Mouse (Mus musculus): ENCODE measurements at regions not wholly inside any gene's neighbourhood (a gene's known extent, or its start where the extent isn't known, plus 50 kb on each side); places are given as distances from the start of the nearest gene placed in this dataset.

DNA sequence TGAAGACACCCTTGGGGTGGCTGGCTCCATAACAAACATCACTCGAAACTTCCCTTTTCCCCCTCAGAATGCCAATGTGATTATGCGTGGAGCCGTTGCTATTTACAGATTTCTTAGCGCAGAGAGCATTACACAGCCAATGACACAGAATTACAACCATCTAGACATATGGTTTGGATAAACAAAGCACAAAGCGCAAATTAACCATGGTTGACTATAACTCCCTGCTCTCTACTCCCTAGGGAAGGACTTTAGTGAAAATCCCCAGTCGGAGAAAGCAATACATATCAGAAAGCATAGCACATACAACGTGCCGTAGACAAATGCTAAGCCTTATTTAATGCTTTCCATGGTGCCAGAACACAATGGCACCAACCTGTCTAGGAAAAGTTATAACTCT, 131.8 kb downstream of the Tshz3 start:
- intact Hi-C loops (cut with DNase I) = no loop called here
- no peak for DNase-seq

DNA sequence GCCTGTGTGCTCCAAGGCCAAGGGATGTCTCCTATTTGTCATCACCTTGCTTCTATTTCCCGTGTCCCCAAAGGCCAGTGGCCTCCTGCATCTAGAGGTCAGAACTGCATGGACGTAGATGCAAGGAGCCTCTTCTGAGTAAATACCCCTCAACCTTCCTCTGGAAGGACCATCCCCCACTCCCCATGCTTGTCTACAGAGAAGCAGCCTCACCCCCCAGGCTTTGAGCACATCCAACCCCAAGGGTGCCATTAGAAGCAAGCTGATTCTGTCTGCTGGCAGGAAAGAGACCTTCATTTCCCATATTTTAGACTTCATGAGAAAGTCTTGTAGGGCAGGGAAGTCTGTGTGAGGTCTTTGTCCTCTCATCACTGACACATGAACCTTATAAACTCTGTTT, 132.2 kb downstream of the Tshz3 start:
- no peak for DNase-seq
- intact Hi-C loops (cut with DNase I) = no loop called here

DNA sequence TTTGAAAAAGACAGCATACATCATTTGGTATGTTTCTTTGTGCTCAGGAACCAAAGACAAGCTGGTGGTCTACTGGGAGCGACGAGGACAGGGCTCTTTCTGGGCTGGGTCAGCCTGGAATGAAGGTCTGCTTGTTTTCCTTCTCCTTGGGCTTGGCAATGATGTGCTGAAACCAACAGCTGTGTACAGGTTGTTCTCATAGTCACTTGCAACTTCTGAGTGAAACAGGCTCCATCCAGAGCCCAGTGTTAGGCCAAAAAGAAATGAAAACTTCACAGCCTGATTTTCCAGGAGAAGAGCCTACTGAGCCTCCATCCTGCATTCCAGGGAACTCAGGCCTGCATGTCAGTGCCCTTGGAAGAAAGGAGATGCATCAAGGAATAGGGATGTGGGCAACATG, 150.4 kb downstream of the Tshz3 start:
- DNase-seq = peak in 1 of 2 experiments; percentile 3
- intact Hi-C loops (cut with DNase I) = no loop called here

GRCm38 (mm10) chr7:36851275-36851889, 153.5 kb downstream of the Tshz3 start:
- intact Hi-C loops (cut with DNase I) = no loop called here
- no peak for DNase-seq

DNA sequence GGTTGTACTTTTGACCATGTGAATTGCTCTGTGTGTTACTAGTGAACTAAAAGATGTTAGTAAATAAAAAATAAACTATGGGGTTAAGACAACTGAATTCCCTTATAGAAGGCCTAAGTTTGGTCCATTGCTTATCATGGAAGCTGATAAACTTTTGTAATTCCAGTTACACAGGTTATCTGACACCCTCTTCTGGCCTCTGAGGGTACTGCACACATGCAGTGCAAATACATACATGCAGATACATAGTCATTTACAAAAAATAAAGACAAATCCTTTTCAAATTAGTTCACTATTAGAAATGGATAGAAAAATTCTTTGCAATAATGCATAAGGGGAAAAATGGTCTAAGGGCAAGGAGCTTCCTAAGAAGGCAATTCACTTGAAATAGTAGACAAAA, 156.4 kb downstream of the Tshz3 start:
- DNase-seq = no peak
- intact Hi-C loops (cut with DNase I) = no loop called here

DNA sequence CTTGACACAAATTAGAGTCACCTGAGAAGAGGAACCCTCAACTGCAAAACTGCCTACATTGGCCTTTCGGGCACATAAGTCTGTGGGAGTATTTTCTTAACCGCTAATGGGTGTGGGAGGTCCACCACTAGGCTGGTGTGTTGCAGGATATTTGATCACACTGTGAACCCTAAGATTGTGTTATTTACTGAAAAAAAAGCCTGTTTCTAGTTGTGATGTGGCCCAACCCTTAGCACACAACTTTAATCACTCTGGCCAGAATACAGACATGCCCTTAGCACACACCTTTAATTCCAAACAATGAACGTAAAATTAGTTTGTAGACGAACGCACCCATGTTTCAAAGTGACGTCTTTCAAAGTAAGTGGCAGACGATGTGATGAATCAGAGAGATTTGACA, 161.5 kb downstream of the Tshz3 start:
- no peak for DNase-seq
- intact Hi-C loops (cut with DNase I) = no loop called here

DNA sequence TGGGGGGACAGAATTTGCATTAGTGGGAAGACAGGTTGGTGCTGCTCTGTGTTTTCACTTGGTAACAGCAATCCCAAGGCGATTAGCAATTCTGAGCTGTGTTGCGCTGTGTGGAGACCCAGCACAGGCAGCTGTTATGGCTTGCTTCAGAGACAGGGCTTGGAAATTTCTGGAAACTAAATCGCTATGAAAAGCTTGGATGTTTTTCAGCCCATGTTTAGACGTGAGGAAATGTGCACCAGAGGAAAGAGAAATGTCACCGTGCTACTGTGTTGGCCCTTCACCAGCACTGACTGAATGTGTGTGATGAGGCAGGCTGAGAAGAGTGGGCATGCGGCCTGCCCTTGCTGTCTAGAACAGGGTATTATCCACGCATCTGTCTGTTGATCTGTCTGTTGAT, 164.6 kb downstream of the Tshz3 start:
- no peak for DNase-seq
- intact Hi-C loops (cut with DNase I) = no loop called here

- no peak for DNase-seq
- intact Hi-C loops (cut with DNase I) = no loop called here
These were observed 165.8 kb downstream of the Tshz3 start for GRCm38 (mm10) chr7:36863745-36864144.

DNA sequence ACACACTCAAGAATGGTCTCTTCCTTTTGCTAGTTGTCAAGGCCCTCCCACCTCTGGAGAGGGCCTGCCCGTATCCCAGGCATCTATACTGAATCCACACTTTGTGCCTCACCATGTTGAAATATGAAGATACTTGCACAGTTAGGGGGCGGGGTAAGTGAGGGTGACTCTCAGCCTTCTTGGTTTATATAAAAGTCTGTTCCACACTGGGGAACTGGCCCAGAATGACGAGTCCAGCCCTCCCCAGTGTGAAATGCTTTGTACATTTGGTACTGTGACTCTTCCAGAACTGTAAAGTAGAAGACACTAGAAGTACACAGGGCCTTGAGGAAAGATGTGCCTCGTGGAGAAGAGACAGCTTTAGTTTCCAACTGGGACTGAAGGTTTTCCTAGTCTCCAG, 166.8 kb downstream of the Tshz3 start:
- DNase-seq = no peak
- intact Hi-C loops (cut with DNase I) = no loop called here

DNA sequence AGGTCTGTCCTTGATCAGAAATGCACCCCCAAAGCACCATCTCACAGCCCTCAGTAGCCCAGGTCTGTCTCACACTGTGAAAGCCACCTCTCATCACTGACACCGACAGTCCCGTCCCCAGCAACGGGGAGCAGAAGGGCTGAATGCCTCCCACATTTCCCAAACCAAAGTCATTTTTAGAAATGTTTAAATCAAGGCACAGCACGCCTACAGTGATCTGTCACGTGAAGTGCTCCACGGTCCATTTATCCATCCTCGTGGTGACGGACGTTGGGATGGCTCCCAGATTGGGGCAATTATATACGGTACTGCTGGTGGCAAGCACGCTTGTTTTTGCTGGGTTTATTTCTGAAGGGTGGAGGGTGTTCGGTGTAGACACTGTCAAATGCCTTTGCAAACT, 168.7 kb downstream of the Tshz3 start:
- DNase-seq = no peak
- intact Hi-C loops (cut with DNase I) = no loop called here

DNA sequence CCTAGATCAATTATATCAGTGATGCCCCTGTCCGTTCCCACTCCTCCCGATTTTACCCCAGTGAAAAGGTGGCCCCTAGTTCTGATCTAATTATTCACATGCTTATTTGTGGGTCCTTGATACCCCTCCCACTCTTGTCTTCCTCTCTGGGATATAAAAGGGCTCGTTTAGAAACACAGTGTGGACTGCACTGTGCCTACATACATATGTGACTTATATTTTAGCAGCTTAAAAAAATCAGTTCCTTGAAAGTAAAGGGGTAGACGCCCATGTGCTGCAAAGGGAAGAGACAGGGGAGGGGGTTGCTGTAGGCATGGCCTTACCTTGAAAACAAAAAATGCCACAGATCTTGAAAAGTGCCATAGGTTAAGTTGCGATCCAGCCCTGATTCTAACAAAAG, 176.1 kb downstream of the Tshz3 start:
- DNase-seq = no peak
- intact Hi-C loops (cut with DNase I) = no loop called here

- intact Hi-C loops (cut with DNase I) = no loop called here
- no peak for DNase-seq
These were observed 179.8 kb downstream of the Tshz3 start for GRCm38 (mm10) chr7:36877686-36878085.

- intact Hi-C loops (cut with DNase I) = no loop called here
- no peak for DNase-seq
These were observed 195.0 kb downstream of the Tshz3 start for GRCm38 (mm10) chr7:36892776-36893500.

GRCm38 (mm10) chr7:36896339-36896738, 198.4 kb downstream of the Tshz3 start:
- no peak for DNase-seq
- intact Hi-C loops (cut with DNase I) = no loop called here

GRCm38 (mm10) chr7:36901537-36901936, 203.6 kb downstream of the Tshz3 start:
- no peak for DNase-seq
- intact Hi-C loops (cut with DNase I) = no loop called here

- intact Hi-C loops (cut with DNase I) = no loop called here
- DNase-seq = no peak
These were observed 215.4 kb downstream of the Tshz3 start for GRCm38 (mm10) chr7:36913304-36913703.

GRCm38 (mm10) chr7:36914261-36914660, 216.3 kb downstream of the Tshz3 start:
- intact Hi-C loops (cut with DNase I) = no loop called here
- peak in 1 of 2 experiments; percentile 10 for DNase-seq

GRCm38 (mm10) chr7:36915171-36915570, 217.3 kb downstream of the Tshz3 start:
- intact Hi-C loops (cut with DNase I) = no loop called here
- DNase-seq = no peak

GRCm38 (mm10) chr7:36917011-36917410, 219.1 kb downstream of the Tshz3 start:
- DNase-seq = no peak
- intact Hi-C loops (cut with DNase I) = no loop called here

DNA sequence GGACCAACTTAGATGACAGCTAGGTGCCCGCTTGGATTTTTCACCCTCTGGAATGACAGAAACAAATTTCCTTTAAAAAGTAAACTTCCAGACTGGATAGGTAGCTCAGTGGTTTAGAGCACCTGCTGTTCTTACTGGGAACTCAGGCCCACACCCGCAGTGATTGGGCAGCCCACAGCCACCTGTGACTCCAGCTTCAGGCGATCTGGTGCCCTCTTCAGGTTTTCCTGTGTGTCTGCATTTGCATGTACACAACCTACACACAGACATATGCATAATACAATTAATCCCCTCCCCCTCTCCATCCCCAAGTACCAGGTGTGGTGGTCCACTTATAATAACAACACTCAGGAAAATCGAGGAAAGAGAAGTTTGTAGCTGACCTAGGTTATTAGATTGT, 221.5 kb downstream of the Tshz3 start:
- no peak for DNase-seq
- intact Hi-C loops (cut with DNase I) = no loop called here

DNA sequence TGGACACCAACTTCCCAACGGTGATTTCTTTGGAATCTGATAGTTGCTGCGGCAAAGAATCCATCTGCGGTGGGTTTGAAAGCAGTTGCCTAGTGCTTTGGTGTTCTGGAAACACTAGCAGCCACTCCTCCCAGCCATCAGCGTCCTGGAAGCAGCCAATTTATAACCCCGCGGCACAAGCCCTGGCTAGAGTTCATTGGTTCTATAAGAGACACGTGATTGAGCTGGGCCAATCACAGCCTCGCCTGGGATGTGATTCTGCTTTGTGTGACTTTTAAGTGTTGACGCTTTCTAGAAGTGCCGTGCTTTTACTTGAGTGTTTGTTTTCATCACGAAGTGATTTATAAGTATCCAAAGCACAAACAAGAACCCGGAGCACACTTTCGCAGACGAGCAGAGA, 223.1 kb downstream of the Tshz3 start:
- intact Hi-C loops (cut with DNase I) = no loop called here
- DNase-seq = peak in 1 of 2 experiments; percentile 34

DNA sequence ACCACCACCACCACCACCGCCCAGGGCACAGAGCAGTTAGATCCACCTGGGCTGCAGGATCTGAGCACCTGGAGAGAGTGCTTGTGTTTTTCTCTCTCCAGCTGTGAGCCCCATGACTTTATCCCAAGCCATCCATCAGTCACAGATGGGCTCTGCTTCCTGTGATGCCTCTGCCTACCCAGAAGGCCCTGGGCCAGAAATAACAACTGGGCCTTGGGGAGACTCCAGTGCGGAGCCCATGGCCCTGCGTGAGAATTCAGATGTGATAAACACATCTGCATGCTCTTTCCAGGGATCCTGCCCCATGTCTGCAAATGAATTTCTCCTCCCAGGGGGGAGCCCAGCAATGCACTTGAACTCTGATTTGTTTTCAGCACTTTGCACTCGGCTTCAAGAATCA, 235.6 kb downstream of the Tshz3 start:
- intact Hi-C loops (cut with DNase I) = loop anchor here (5.0 kb wide), 1 partner anchor 536 kb away; no protein-coding TSS in a partner anchor
- no peak for DNase-seq
